Mouse (Mus musculus) T-helper 2 cell (primary cell): ENCODE measurements around the gene Arhgap15.

Experiments used
- in situ Hi-C: fragments of 300-600 bp; cut with MboI, MseI; formaldehyde crosslinking; loops from one replicate; pipeline ENCODE4 v1.15.1; 2025; ENCODE audit warnings: high pct_unique_total_duplicates

Gene Arhgap15

DNA sequence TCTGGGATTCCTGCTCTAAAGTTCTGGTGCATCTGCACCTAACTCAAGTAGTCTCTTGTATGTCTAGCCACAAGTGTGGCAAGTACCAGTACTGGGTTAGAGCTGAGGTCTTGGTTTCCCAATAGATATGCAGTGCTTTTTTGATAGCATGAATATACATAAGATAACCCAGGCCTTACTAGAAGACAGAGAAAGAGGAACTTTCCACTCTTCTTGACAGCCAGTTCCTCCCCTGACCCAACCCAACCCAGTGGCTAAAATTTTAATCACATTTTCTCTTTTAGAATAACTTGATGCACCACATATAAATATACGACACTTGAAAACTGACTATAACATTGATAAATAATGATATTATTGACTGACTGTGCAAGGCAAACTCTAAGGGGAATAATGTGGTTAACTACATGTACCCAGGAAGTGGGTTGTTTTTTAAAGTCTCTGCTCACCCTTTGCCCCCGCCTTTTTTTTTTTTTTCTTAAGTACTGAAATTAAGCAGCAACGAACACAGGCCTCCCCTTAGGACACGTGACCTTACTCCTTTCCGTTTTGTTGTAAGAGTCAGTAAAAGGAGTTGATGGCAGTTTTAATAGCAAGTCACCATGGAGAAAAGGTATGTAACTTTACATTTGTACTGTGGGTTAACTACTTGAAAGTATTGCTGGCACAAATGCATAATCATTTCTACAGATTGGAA, at the start of gene Arhgap15:
Arhgap15 (plus strand) TSS at position 538 of the 697 bp plus-strand sequence.
- in situ Hi-C loops: loop anchor here (25.0 kb wide), 2 partner anchors 1139 to 1364 kb away; partner anchors contain the start of gene Zeb2

DNA sequence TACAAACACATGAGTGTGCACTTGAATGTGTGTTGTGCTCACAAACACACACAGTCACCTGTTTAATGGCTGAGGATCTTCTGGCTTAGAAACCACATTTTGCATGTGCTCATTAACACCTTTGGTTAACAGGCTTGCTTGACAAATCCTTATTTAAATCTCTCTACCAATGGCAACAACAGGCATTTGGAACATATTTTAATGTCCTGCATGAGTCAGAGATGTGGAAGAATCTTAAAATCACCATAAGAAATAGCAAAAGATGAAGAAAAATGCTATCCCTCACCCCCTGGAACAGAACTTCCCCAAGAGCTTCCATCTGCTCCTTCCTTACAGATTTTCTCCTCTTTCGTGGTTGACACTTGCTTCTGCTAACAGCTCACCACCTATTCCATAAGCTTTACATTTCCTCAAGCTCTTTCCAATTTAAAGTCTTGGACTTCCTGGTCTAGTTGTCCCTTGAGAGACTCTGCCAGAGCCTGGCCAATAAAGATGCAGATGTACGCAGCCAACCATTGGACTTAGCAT, 35.9 kb upstream of the Arhgap15 start:
- in situ Hi-C loops: loop anchor here (25.0 kb wide), 1 partner anchor 850 kb away; no protein-coding TSS in a partner anchor

DNA sequence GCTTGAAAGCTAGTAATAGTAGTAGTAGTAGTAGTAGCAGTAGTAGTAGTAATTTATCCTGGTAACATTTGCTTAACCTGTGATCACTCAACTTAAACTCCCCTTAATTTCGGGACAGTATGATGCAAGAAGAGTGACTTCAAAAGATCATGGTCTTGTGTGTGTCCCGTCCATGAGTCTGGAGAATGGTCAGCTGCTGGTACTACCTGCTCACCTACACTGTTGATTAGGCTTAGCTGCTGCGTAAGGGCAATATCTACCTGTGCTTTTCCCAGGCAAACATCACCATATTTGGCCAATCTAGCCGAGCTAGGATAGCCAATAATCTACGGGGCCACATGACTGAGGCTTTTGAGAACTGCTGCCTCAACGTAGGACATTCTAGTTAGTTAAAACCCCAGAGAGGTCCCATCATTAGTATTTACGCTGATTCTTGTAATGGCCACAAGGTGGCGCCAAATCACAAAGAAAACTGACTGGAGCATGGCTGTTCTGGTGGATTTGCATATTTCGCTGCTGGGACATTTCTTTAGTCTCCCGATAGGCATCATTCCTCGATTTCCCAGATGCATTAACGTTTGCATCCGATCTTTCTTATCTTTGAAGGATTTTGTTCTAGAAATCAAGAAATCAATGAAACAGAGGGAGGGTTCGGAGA, 26.0 kb upstream of the Arhgap15 start:
- in situ Hi-C loops: loop anchor here (5.0 to 25.0 kb wide), 3 partner anchors 130 to 840 kb away; no protein-coding TSS in a partner anchor

DNA sequence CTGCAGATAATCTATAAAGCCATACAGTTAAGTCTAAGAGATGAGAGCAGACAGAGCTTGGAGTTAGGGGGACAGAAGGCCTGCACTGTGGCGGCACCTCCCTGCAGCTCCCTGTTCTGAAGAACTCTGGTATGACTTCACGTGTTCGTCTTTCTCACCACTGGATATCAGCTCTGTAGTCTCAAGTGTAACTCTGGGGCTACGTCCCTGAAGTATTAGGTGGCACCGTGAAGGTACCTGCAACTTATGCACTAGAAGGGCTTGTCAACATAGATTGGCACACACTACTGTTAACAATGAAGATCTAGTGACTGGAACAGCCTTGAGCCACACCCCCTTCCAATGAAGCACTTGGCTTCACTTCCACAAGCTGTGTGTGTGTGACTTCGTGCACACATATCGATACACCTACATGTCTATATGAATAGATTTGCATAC, 25.5 kb upstream of the Arhgap15 start:
- in situ Hi-C loops: loop anchor here (5.0 to 25.0 kb wide), 3 partner anchors 129 to 839 kb away; no protein-coding TSS in a partner anchor

DNA sequence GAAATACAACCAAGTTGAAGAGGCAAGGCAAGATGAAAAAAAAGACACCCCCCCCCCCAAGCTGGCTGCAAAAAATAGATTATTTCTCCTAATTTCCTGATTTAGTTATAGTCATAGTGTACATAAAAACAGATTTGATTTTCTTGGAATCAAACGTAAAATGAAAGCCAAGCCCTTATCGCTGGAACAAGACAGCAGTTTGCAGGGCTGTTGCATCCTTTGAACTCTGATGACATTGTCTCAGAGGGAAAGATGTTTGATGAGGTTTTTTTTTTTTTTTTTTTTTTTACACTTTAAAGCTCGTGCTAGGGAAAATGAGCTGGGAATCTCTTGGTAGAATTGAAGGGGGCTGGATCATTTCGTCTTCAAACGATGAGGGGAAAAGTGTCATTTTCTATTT, 21.4 kb upstream of the Arhgap15 start:
- in situ Hi-C loops: loop anchor here (25.0 kb wide), 2 partner anchors 1160 to 1385 kb away; partner anchors contain the start of gene Zeb2

DNA sequence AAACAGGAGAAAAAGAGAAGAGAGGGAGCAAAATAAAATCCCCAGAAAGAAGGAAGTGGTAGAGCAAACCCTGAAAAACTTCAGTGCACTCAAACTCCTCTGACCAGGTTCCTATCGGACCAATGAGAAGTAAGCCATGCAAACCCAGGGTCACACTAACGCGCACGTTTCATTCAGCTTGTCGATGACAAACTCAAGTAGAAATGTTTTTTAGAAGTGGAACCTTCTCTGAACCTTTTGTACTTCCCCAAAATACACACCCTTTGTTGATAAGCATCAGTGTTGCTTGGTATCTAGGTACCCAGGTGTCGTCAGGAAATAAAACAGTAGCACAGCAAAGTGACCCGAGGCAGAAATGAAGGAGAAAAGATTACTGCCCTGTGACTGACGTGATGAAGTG, 20.9 kb upstream of the Arhgap15 start:
- in situ Hi-C loops: loop anchor here (25.0 kb wide), 2 partner anchors 1160 to 1385 kb away; partner anchors contain the start of gene Zeb2

DNA sequence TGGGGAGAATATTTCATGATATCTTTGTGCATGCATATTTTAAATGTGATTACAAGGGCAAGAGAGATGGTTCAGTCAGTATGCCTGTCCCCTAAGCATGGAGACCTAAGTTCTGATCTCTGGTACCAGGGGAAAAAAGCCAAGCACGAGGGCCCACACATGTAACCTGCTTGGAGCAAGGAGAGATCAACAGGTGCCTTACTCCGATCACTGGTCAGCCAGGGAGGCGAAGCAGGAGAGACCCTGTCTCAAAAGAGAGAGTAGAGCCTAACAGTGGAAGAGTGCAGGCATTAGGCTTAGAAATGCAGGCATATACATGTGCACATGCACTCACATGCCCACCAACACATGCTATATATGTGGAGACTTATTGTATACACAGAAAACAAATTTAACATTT, 19.8 kb upstream of the Arhgap15 start:
- in situ Hi-C loops: loop anchor here (25.0 kb wide), 2 partner anchors 1158 to 1383 kb away; partner anchors contain the start of gene Zeb2

DNA sequence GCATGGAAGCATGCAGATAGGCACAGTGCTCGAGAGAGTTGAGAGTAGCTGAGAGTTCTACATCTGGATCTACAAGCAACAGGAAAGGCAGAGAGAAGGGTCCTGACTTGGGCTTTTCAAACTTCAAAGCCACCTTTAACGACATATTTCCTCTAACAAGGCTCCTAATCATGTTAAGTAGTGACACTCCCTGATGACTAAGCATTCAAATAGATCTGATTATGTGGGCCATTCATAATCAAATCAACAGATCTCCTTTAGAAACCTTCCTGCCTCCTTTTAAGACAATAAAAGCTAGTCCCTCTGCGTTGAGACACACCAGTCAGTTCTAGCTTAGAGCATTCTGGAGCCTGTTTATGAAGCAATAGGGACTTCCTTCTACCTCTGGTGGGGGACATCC, 16.2 kb upstream of the Arhgap15 start:
- in situ Hi-C loops: loop anchor here (25.0 kb wide), 2 partner anchors 1155 to 1380 kb away; partner anchors contain the start of gene Zeb2

DNA sequence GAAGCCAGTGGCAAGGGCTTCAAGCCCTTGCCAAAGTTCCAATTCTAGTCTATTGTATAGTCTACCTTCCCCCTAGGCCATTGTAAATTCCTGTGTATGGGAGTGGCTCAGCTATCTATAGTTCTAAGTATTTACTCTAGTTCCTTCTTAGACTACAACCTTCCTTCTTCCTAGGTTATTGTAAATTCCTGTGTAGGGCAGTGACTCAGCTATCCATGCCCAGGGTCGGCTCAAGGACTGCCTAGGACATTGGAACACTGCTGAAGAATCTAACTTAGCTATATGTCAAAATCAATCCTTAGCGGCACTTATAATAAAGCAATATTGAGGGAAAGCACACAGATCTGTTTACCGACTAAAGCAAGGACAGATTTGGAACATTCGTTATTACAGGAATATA, 13.6 kb upstream of the Arhgap15 start:
- in situ Hi-C loops: loop anchor here (25.0 kb wide), 2 partner anchors 1152 to 1377 kb away; partner anchors contain the start of gene Zeb2

DNA sequence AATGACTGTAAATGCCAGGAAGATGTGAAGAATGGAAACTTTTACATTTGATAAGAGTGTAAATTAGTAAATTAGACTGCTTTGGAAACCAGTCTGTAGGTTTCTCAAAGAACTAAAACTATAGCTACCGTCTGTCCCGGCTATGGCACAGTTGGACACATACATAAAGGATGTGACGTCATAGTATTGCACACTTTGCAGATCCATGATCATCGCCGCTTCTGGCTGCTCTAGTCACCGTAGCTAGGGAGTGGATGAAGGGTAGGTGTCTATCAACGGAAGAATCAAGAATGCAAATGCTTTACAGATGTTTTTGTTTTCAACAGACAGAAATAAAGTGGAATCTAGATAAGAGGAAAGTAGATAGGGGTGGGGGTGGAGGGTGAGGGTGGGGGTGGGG, 11.1 kb upstream of the Arhgap15 start:
- in situ Hi-C loops: loop anchor here (25.0 kb wide), 2 partner anchors 1150 to 1375 kb away; partner anchors contain the start of gene Zeb2

DNA sequence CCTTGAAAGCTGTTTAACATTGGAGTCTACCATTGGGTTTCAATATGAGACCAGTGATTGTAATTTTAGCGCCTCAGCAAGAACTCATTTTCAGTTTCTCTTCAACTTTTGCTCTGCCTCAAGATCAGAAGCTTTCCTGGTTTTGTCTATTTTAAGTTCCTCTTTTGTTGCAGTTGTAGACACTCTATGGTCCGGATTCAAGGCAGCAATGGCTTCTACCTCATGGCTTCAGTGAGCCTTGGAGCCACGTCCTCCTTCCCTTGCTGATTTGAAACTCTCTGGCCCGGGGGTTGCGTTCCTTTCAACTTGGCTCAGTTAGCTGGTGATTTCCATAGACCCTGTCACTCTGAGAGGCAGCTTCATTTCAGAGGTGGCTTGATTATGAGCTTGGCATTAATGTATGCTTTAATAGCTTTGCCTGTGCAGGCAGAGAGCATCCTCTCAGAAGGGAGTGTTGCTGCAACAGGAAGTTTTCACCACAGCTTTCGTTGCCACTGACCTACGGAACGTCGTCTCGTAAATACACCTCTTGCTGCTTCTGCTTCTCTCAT, 10.0 kb upstream of the Arhgap15 start:
- in situ Hi-C loops: loop anchor here (25.0 kb wide), 2 partner anchors 1149 to 1374 kb away; partner anchors contain the start of gene Zeb2

DNA sequence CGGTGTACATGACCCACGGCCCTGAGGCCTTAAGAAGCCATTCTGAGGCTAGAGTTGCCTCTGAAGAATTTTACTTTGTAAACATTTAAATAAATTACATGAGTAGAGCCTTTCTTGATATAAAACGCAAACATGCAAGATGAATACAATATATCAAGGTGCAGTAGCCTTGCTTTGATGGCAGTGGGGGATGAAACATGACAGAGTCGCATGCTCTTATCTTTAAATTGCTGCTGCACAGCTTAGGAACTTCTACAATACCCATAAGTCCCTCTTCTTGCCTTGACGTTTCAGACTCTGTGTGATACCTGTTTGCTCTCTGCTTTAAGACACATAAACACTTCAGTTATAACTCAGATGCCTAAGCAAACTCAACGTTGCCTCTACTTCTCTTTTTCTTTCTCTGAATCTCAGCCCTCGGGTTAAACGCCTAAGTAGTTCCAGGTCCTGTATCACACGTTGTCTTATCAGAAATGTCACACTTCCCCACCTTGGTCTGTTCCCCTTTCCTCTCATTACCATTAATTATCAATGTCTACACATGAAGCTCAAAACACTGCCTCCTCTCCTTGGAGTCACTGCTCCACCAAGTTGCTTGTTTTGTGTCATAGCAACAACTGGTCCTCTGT, 9.3 kb upstream of the Arhgap15 start:
- in situ Hi-C loops: loop anchor here (25.0 kb wide), 2 partner anchors 1148 to 1373 kb away; partner anchors contain the start of gene Zeb2

DNA sequence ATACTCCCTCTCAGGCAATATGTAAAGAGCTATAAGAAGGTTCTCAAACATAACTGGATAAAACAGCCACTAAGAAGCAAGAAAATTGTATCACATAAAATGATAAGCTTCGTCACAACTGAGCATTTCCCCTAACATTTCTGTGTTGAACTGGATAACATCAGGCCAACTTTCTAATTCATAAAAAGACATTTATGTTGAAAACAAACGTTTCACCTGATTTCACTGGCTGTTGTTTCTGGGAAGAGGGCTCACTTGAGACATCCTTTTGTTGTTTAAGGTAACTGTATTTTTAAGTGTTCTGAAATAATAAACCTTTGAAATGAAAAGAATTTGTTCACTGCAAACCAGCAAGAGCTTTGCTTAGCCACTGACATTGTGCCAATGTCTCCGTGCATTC, 697 bp downstream of the Arhgap15 start:
- in situ Hi-C loops: loop anchor here (25.0 kb wide), 2 partner anchors 1138 to 1363 kb away; partner anchors contain the start of gene Zeb2

DNA sequence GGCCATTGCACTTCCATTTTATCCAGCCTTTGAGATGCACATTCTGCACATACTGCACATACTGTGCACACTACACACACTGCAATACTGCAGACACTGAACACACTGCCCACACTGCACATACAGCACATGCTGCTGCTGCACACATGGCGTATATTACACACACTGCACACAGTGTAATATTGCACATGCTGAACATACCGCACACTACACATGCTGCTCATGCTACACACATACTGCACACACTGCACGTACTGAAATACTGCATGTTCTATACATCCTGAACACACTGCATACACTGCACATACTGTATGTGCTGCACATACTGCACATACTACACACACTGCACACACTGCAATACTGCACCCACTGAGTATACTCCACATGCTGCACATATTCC, 7.3 kb downstream of the Arhgap15 start:
- in situ Hi-C loops: no loop called here

DNA sequence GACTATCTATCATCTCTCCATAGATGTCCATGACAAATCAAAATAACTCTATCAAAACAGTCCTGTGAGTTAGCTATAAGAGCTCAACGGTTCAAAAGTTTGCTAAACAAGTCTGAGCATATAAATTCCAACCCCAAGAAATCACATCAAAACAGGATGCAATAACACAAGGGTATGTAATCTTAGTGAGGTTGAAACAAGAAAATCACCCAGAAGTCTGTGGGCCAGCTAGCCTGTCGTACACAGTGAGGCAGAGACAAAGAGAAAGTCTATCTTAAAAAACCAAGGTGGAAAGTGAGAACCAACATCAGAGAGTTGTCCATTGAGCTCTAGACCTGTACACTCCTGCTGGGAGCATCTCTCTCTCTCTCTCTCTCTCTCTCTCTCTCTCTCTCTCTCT, 8.0 kb downstream of the Arhgap15 start:
- in situ Hi-C loops: no loop called here

DNA sequence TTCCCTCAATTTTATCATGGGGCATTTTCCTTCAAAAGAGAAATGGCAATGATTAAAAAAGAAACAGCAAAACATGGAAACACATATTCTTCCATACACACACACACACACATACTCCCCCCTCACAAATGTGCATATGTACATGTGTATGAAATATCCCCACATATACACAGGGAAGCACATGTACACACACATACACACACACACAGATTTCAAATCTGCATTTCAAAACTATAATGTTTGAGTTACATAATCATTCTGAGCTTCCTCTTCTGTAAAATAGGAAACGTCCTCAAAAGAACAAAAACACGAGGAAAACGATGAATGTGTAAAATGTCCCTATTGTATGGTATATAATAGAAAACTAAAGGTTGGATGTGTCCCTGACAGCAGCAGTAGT, 13.1 kb downstream of the Arhgap15 start:
- in situ Hi-C loops: no loop called here

DNA sequence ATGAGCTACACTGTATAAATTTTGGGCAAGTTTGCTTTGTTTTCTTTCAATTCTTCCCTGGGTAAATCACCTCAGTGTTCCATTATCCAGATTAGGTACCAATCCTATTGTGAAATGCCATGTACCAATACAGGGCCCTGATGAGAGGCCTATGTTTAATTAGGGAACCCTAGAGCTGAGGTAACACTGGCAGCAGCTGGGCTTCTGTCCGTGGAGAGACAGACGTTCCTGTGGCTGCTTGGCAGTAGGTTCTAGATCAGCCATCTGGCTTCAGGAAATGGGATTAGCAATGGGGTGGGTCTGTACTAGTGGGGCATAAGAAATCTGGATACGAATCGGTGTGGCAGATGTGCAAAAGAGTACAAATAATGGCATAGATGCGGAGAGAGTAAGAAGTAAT, 14.7 kb downstream of the Arhgap15 start:
- in situ Hi-C loops: no loop called here

DNA sequence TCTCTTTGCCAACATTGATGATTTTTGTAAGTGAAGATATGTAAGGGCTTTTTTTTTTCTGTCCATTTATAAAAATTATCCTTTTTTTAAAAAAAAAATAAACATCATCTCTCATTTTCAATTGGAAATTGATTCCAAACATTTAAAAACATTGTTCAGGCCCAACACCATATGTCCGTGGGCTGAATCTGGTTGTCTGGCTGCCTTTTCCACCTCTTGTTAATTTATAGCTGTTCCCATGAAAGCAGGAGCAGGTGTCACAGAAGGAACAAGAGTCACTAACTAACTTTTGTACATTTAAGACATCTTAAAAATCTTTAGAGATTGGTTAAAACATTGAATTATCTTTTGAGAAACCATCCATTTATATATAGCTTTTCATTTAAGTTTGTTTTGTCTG, 15.8 kb downstream of the Arhgap15 start:
- in situ Hi-C loops: no loop called here

DNA sequence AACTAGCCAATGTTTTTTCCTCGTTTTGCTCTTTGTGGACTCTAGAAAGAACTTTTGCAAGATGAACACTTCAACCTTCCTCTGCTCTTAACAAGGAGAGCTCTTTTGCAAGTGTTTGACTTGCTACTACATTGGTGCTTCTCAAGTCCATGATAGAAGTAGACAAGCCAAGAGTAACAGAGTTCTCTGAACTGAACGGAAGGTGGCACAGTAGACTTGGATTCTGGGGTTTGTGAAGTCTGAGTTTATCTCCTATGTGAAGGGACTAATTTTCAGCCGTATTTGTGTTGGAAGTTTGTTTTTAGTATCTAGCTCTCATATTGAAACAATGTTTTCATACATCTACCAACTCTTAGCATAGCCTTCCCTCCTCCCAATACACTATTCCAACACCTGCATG, 17.6 kb downstream of the Arhgap15 start:
- in situ Hi-C loops: no loop called here

DNA sequence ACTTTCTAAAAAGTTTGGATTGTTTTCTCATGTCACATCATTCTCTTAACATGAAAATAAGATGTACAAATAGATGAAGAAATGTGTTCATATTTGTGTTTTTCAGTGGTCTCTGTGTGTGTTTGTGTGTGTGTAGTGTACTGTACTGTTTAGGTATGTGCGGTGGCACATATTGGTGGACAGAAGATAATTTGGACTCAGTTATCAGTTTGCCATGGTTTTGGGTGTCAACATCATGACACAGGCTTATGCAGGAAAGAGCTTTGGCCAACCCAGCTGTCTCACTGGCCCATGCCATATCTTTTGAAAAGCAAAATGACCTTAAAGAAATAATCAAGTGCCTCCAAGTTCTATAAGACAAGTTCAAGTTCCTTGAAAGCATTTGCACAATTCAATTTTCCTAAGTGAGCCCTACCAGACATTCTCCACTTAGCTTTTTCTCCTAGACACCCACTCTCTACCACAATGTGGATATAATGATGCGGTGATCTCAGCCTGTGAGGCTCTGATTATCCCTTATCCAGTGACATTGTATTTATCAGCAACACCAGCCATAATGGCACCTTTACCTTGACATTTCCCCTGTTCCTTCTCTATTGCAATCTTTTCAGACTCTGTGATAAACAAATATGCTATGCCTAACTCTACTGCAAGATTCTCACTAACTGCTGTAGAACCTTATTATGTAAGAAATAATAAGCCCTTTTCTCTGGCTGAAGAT, 21.4 kb downstream of the Arhgap15 start:
- in situ Hi-C loops: no loop called here

DNA sequence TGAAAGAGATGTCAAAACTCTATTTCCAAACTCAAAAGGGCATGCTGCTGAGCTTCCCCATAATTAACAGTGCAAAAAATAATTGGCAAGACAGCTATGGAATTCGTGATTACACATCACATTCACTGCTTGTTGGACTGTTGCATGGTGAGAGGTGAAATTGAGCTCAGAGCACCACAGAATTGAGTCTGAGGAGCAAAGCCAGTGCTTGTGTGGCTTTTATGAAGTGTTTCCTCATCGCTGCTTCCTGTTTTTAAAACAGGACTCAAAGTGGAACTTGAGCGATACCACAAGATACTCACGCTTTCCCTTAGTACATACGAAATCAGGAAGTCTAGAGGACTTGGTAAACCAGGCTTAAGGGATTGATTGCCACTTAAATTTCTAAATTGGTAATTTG, 24.0 kb downstream of the Arhgap15 start:
- in situ Hi-C loops: no loop called here
